Comparison of ENCODE assay signal across 8 mouse cellular contexts in the genomic region with DNA sequence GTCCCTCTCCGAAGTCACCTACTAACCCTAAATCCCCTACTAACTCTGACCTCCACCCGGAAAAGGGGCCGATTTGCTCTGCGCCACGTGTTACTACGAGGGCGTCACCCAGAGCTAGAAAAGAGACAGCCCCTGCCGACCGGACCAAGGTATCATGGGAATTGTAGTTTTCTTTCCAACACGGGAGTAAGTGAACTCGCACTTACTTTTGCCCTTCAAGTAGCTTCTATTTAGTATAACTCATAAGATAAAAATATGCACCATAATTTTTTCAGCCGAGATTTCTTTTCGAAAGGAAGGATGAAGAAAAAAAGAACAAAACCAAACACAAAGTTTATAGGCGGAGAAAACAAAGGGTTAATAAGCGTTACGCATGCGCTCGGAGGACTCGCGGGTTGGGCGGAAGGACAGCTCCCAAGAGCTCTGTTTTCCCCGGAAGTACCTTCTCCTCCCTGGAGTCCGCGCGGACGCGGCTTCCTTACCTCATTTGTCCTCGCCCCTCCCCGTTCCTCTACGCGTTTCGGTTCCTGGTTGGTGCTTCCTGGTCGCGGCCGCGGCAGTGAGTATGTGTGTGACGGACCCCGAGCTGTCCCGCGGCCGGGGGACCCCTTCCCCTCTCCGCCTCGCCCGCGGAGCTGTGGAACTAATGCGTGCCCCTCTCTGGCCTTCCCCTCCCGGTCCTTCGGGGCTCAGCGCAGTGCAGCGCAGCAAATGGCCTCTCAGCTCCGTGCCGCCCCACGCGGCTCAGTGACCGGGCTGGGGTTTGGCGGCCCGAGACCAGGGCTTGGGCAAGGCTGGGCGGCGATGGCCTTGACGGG. TPM values are rescaled to one million over a fixed set of nuclear protein-coding genes. Genes with fewer than 3 reads are reported as not detected.
DNase-seq lines count a peak whose midpoint lies in the region; ATAC-seq and TF ChIP-seq lines count a peak whose summit lies in the region.

No protein-coding gene starts in this region.

- peaks cover 7% of the 10 kb centered on the region; the same call in 1 of the 2 replicates for H3K4me1 ChIP-seq in heart, embryonic 12.5 days (replicated peaks)
- H3K4me1 ChIP-seq in kidney, postnatal 0 days (replicated peaks; ENCODE audit: insufficient read depth, low read length), result 0 out of 2 replicates have a peak, but pooled peaks cover 7% of the 10 kb centered on the region
- H3K4me1 ChIP-seq in liver, embryonic 11.5 days (replicated peaks; ENCODE audit: control insufficient read depth, insufficient read depth, low read length), result peaks cover 3% of the 10 kb centered on the region
- H3K4me1 ChIP-seq in stomach, embryonic 14.5 days (ENCODE audit: control insufficient read depth, insufficient read depth, low read length), result 0 out of 2 replicates have a peak, but pooled peaks cover 3% of the 10 kb centered on the region

- H3K27me3 ChIP-seq in heart, embryonic 12.5 days (replicated peaks), result no peaks in the 10 kb centered on the region
- no peaks in the 10 kb centered on the region for H3K27me3 ChIP-seq in kidney, postnatal 0 days (ENCODE audit: insufficient read depth, low read length)
- H3K27me3 ChIP-seq in liver, embryonic 11.5 days (replicated peaks; ENCODE audit: control insufficient read depth, insufficient read depth, low read length), result no peaks in the 10 kb centered on the region
- H3K27me3 ChIP-seq in stomach, embryonic 14.5 days (ENCODE audit: control insufficient read depth, insufficient read depth, low read length), result no peaks in the 10 kb centered on the region

- H3K9me3 ChIP-seq in heart, embryonic 12.5 days (replicated peaks), result no peaks in the 10 kb centered on the region
- H3K9me3 ChIP-seq in kidney, postnatal 0 days (replicated peaks; ENCODE audit: low read length), result no peaks in the 10 kb centered on the region
- no peaks in the 10 kb centered on the region for H3K9me3 ChIP-seq in liver, embryonic 11.5 days (ENCODE audit: control insufficient read depth, low read length)
- no peaks in the 10 kb centered on the region for H3K9me3 ChIP-seq in stomach, embryonic 14.5 days (ENCODE audit: control insufficient read depth, low read depth, low read length)

- H3K9ac ChIP-seq in heart, embryonic 12.5 days, result peak overlapping the region; percentile 86
- H3K9ac ChIP-seq in kidney, postnatal 0 days (ENCODE audit: low read depth, low read length), result peak overlapping the region; percentile 86
- peak overlapping the region; percentile 91 for H3K9ac ChIP-seq in liver, embryonic 11.5 days (ENCODE audit: low read depth, low read length)
- peak overlapping the region; percentile 90 for H3K9ac ChIP-seq in stomach, embryonic 14.5 days (replicated peaks; ENCODE audit: low read depth, low read length)

- peak; percentile 99 for ATAC-seq in erythroid progenitor cell, adult 5-6 weeks (replicated peaks; ENCODE audit: low FRiP score, poor library complexity, severe bottlenecking)
- ATAC-seq in heart, embryonic 12.5 days (ENCODE audit: insufficient number of reproducible peaks, low FRiP score), result peak; percentile 98
- ATAC-seq in kidney, postnatal 0 days (replicated peaks; ENCODE audit: low FRiP score, low read depth), result peak; percentile 97
- peak; percentile 98 for ATAC-seq in liver, embryonic 11.5 days (replicated peaks; ENCODE audit: low FRiP score)
- ATAC-seq in stomach, embryonic 14.5 days (ENCODE audit: insufficient number of reproducible peaks, insufficient read depth, low FRiP score, low read depth), result peak; percentile 97

- H3K36me3 ChIP-seq in heart, embryonic 12.5 days, result no peaks in the 10 kb centered on the region
- no peaks in the 10 kb centered on the region for H3K36me3 ChIP-seq in kidney, postnatal 0 days (ENCODE audit: insufficient read depth, low read length)
- no peaks in the 10 kb centered on the region for H3K36me3 ChIP-seq in liver, embryonic 11.5 days (ENCODE audit: control insufficient read depth, insufficient read depth, low read length)
- no peaks in the 10 kb centered on the region for H3K36me3 ChIP-seq in stomach, embryonic 14.5 days (ENCODE audit: control insufficient read depth, insufficient read depth, low read length)

- H3K27ac ChIP-seq in heart, embryonic 12.5 days (ENCODE audit: poor library complexity, severe bottlenecking), result peak overlapping the region; percentile 89
- H3K27ac ChIP-seq in kidney, postnatal 0 days, result peak overlapping the region; percentile 96
- H3K27ac ChIP-seq in liver, embryonic 11.5 days (ENCODE audit: low read depth, low read length), result peak overlapping the region; percentile 86
- peak overlapping the region; percentile 91 for H3K27ac ChIP-seq in stomach, embryonic 14.5 days (ENCODE audit: low read length)

- H3K4me2 ChIP-seq in heart, embryonic 12.5 days, result peak overlapping the region; percentile 76
- peak overlapping the region; percentile 69 for H3K4me2 ChIP-seq in kidney, postnatal 0 days (ENCODE audit: low read length)
- H3K4me2 ChIP-seq in liver, embryonic 11.5 days, result peak overlapping the region; percentile 77
- H3K4me2 ChIP-seq in stomach, embryonic 14.5 days (replicated peaks; ENCODE audit: low read depth, low read length), result peak overlapping the region; percentile 74

- peak; percentile 13; the same call in 1 of the 2 replicates for TF ChIP-seq CTCF in kidney, postnatal 0 days (IDR thresholded peaks at IDR 0.05; ENCODE audit: low read depth)

- H3K4me3 ChIP-seq in heart, embryonic 12.5 days, result peak overlapping the region; percentile 80
- H3K4me3 ChIP-seq in kidney, postnatal 0 days (replicated peaks; ENCODE audit: low read depth, low read length), result peak overlapping the region; percentile 94
- peak overlapping the region; percentile 92 for H3K4me3 ChIP-seq in liver, embryonic 11.5 days (ENCODE audit: low read depth, low read length)
- peak overlapping the region; percentile 98 for H3K4me3 ChIP-seq in stomach, embryonic 14.5 days (ENCODE audit: low read depth, low read length)

- under 1% methylated on average over 60 of the region's 60 CpGs for WGBS in heart, embryonic 12.5 days
- WGBS in kidney, postnatal 0 days, result under 1% methylated on average over 60 of the region's 60 CpGs
- WGBS in liver, embryonic 11.5 days, result under 1% methylated on average over 60 of the region's 60 CpGs
- under 1% methylated on average over 60 of the region's 60 CpGs for WGBS in stomach, embryonic 14.5 days

- peak; percentile 96 for DNase-seq in CD4-positive helper T cell, adult 2 months (ENCODE audit: low read depth, low spot score)
- peak; percentile 91 for DNase-seq in brain, embryonic 18.5 days (ENCODE audit: low read depth, low spot score)
- peak; percentile 99 for DNase-seq in kidney, postnatal 0 days (ENCODE audit: low spot score)
- DNase-seq in liver, embryonic 11.5 days (ENCODE audit: low spot score), result peak; percentile 90
- DNase-seq in naive thymus-derived CD4-positive, alpha-beta T cell, adult 2 months (ENCODE audit: low read depth), result peak; percentile 95

RNA-seq across cellular contexts. Expression of a gene that starts 0.7 kb away (rescaled TPM):
- total RNA-seq in erythroid progenitor cell, adult 5-6 weeks (2015; ENCODE audit: low replicate concordance), result 14.4 and 49.9 TPM in 2 replicates
- 43.1 and 97.0 TPM in 2 replicates for total RNA-seq in erythroid progenitor cell, adult 5-6 weeks (2017; ENCODE audit: low replicate concordance)
- 22.0 and 24.6 TPM in 2 replicates for polyA plus RNA-seq in heart, embryonic 12.5 days (2016; fragmentation: Nextera tagmentation; extraction: Ambion mirVana)
- polyA plus RNA-seq in kidney, postnatal 0 days (2015; fragmentation: Nextera tagmentation; extraction: Ambion mirVana), result 37.5 and 40.1 TPM in 2 replicates
- 27.3 and 28.5 TPM in 2 replicates for polyA plus RNA-seq in liver, embryonic 11.5 days (2014; fragmentation: Nextera tagmentation; extraction: Ambion mirVana)
- polyA plus RNA-seq in stomach, embryonic 14.5 days (2014; fragmentation: Nextera tagmentation; extraction: Ambion mirVana), result 58.8 and 58.9 TPM in 2 replicates

RNA-seq across cellular contexts. Expression of a gene that starts 46.1 kb away (rescaled TPM):
- 17.3 and 28.1 TPM in 2 replicates for total RNA-seq in erythroid progenitor cell, adult 5-6 weeks (2015; ENCODE audit: low replicate concordance)
- 5.1 and 6.7 TPM in 2 replicates for total RNA-seq in erythroid progenitor cell, adult 5-6 weeks (2017; ENCODE audit: low replicate concordance)
- polyA plus RNA-seq in heart, embryonic 12.5 days (2016; fragmentation: Nextera tagmentation; extraction: Ambion mirVana), result not detected in 2 replicates
- polyA plus RNA-seq in kidney, postnatal 0 days (2015; fragmentation: Nextera tagmentation; extraction: Ambion mirVana), result not detected in 2 replicates
- not detected in 2 replicates for polyA plus RNA-seq in liver, embryonic 11.5 days (2014; fragmentation: Nextera tagmentation; extraction: Ambion mirVana)
- not detected in 2 replicates for polyA plus RNA-seq in stomach, embryonic 14.5 days (2014; fragmentation: Nextera tagmentation; extraction: Ambion mirVana)

Comparison
In these comparisons a context has a peak if more than half of its experiments do, and no peak if none do; other contexts are left out.
1. Peak in every context shown above with its lines: DNase-seq, ATAC-seq, H3K4me3 ChIP-seq and H3K27ac ChIP-seq.